Mouse (Mus musculus) MN1 (cell line): ENCODE results near the gene Sdsl.

Experiments used
- DNase-seq: peaks from one replicate; pipeline ENCODE4 v3.0.0-alpha.2; 2016; ENCODE audit warnings: low spot score

Sdsl gene

GRCm38 (mm10) chr5:120495064-120495702 is 22.6 kb upstream of the Sdsl start:
- peak; percentile 14 for DNase-seq

GRCm38 (mm10) chr5:120493873-120494395 is 21.3 kb upstream of the Sdsl start:
- peak; percentile 26 for DNase-seq

GRCm38 (mm10) chr5:120493440-120493839 is 20.8 kb upstream of the Sdsl start:
- no peak for DNase-seq

- DNase-seq, result no peak
These were observed 19.8 kb upstream of the Sdsl start for GRCm38 (mm10) chr5:120492437-120492836.

- DNase-seq, result peak; percentile 71
These were observed 18.1 kb upstream of the Sdsl start for GRCm38 (mm10) chr5:120490679-120491192.

DNA sequence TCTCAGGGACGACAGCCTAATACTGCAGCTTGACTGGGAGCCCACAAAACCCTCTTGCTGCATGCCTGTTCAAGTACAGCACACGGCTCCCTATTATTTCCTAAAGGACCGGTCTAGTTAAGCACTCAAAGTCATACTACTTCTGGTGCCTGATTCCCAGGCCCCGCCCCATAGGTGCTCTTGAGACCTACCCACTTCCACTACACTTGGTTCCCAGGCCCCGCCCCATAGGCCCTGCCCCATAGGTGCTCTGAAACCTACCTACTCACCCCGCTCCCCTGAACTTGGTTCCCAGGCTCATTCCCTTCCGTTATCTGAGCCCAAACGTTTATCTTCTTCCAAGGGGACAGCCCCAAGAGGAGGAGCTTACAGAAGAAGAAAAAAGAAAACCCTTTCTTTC is 15.2 kb upstream of the Sdsl start:
- no peak for DNase-seq

GRCm38 (mm10) chr5:120483399-120483798 is 10.8 kb upstream of the Sdsl start:
- DNase-seq, result no peak

DNA sequence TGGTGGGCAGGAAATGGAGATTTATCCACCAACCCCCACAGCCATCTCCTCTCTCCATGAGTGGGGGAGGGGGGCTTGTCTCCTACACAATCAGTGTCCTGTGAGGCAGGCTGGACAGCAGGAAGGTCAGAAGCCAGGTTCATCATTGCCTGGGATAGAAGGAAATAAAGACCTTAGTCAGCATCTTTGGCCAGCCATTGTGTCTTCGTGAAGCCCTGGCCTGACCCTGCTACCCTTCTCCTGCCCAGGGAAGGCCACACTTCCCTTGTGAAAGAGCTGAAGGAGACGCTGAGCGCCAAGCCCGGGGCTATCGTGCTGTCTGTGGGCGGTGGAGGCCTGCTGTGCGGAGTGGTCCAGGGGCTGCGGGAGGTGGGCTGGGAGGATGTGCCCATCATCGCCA is 8.6 kb upstream of the Sdsl start:
- DNase-seq, result no peak

- no peak for DNase-seq
These were observed 6.9 kb upstream of the Sdsl start for GRCm38 (mm10) chr5:120479538-120479937.

GRCm38 (mm10) chr5:120477993-120478392 is 5.4 kb upstream of the Sdsl start:
- DNase-seq, result no peak

DNA sequence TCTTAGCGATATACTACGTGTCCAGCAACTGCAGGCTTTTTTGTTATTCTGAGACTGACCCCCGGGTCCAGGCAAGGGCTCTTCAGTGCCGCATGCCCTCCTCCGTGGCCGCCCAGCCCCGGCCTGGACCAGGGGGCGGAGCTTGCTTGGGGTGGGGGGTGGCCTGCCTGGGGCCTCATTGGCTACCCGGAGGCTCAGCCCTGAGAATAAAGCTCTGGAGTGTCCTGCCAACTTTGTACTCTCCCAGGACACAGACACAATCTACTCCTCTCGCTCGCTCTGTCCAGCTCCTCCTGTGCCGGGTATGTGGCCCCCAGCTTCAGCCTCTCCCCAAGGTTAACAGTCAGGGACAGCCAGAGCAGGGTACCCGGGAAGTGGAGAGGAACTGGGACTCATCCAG is 3.7 kb upstream of the Sdsl start, which contains the start of gene Sds:
Gene Sds (plus strand): TSS at position 231 of the 400 bp plus-strand sequence.
- no peak for DNase-seq

GRCm38 (mm10) chr5:120475861-120476260 is 3.3 kb upstream of the Sdsl start:
- no peak for DNase-seq

DNA sequence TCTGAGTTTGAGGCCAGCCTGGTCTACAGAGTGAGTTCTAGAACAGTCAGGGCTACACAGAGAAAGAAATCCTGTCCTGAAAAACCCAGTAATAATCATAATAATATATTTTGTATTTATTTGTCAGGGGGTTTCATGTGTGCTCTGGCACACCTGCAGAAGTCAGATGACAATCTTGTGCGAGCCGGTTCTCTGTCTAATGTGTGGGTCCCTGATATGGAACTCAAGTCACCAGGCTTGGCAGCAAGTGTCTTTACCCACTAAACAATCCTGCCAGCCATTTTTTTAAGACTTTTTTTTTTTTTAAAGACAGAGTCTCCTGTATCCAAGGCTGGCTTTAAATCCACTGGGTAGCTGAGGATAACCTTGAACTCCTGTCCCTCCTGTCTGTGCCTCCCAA is 751 bp upstream of the Sdsl start:
- no peak for DNase-seq

- DNase-seq, result no peak
These were observed 1.1 kb downstream of the Sdsl start for GRCm38 (mm10) chr5:120471538-120471937.

- no peak for DNase-seq
These were observed 3.8 kb downstream of the Sdsl start for GRCm38 (mm10) chr5:120468830-120469229.

DNA sequence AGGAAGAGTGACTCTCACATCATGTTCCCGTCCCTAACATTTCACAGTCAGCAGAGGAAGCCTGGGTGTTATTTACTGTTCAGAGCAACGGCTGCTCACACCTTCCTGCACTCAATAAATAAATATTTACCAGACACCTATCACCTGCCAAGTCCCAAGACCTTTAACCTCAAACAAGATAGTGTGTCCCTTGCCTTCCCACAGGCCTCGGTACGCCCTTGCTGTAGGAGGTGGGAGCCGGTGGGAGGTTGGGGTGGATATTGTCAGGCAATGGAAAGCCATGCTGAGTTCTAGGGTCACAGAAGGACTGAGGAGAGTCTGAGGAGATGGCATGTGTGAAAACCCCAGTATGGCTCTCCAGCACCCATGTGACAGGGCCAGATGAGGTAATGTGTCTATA is 4.3 kb downstream of the Sdsl start:
- no peak for DNase-seq

DNA sequence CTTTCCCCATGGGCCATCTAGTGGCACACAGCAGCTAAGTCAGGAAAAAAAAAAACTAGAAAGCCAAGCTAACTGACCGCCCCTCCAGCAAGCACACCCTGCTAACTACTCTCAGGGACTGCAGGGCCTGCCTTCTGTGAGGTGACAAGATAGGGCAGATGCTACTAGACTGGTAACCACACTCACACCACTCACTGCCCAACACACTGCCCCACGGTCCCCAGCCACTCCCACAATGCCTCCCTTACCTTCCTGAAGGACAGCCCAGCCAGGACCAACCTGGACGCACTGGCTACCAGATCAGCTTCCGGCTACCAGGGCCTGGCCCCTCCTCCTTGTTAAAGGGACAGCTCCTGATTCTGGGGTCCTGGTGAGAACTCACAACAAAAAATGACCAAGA is 5.6 kb downstream of the Sdsl start:
- DNase-seq, result no peak

DNA sequence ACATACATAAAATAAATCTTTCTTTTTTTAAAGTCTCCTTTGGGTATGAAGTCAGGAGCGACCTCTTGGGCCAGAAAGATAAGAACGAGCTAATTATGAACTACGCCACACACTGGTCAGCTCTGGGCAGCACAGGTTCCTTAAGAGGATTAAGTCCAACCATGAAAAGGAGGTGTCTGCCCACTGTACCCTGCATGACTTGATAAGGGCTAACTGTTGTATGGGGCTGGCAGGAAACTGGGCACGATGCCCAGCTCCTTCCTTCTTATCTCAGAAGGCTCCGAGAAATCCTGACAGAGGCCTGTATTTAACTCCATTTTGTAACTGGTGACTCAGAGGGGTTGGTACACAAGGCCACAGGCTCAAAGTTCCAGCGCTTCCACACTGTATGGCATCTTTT is 6.8 kb downstream of the Sdsl start:
- peak; percentile 81 for DNase-seq

DNA sequence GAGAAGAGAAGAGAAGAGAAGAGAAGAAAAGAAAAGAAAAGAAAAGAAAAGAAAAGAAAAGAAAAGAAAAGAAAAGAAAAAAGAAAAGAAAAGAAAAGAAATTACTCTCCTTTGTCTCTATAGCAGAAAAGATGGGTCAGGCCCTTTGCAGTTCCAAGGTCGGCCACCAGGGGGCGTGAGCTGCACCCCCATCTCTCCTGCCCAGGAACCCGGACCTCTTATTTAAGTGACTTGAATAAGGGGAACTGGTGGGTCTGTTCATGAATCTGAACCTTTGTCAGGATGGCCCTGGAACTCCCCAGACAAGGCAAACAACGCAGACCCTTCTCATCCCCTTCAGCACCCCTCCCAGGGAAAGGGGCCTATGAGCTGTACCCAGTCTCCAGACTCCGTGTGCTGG is 7.5 kb downstream of the Sdsl start:
- DNase-seq, result no peak

- no peak for DNase-seq
These were observed 8.3 kb downstream of the Sdsl start for GRCm38 (mm10) chr5:120464321-120464720.

GRCm38 (mm10) chr5:120461902-120462301 is 10.7 kb downstream of the Sdsl start:
- DNase-seq, result no peak

GRCm38 (mm10) chr5:120459133-120459532 is 13.5 kb downstream of the Sdsl start:
- DNase-seq, result no peak

DNA sequence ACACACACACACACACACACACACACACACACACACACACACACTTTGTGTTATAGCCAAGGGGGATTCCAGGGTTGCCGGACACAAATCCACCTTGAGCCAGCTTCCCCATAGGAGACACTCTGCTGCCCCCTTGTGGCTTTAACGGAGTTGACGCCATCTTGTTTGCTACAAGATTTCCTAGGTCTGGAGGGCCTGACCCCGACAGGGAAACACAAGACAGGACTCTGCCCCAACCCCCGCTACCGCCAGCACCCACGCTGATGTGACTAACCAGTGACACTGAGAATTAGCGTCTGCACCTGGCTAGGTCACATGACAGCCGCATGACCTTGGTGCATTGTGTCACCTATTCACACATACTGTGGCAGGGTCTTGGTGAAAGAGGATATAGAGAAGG is 15.0 kb downstream of the Sdsl start:
- peak; percentile 83 for DNase-seq
